Mouse (Mus musculus): Measurements from ENCODE around the gene Notch2. TPM values are rescaled to one million over a fixed set of nuclear protein-coding genes. Genes with fewer than 3 reads are reported as not detected.

The Notch2 gene
- total RNA-seq, 1 experiment from 2014 or later, result 48.9 TPM

GRCm38 (mm10) chr3:98089702-98090101, 76.4 kb downstream of the Notch2 start:
- no peak for ATAC-seq (replicated peaks; ENCODE audit: low read depth, poor library complexity, severe bottlenecking)

GRCm38 (mm10) chr3:98090129-98090528, 76.8 kb downstream of the Notch2 start:
- ATAC-seq (replicated peaks; ENCODE audit: low read depth, poor library complexity, severe bottlenecking), result no peak

DNA sequence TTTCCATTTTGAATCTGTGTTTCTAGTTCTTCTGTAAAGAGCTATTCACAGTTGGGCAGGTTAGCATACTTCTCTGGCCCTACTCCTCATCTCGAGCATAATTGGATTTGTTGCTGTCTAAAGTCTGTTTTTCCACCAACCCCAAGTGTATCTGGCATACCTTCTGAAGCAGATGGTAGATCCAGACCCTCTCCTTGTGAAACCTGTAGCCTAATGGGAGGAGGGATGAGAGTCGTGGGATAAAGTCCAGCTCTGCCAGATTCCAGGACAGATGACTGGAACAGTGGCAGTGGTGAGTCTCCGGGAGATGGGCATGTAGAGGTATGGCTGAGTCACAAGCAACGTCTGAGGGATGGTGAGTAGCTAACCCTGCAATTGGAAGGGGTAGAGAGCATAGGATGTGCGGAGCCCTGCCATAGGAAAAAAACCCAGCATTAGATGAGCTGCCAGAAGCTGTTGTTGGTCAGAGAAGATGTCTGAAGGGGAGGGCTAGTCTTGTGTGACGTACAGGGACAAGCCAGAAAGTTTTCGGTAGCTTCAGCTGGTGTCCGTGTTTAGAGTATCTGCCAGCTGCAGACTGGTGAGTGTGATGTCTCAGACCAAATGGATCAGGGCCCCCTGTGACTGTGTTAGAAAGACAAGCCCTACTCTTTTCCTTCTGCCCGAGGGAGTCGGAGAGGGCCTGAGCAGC, 79.5 kb downstream of the Notch2 start:
- no peak for ATAC-seq (replicated peaks; ENCODE audit: low read depth, poor library complexity, severe bottlenecking)

- no peak for ATAC-seq (replicated peaks; ENCODE audit: low read depth, poor library complexity, severe bottlenecking)
Observed at GRCm38 (mm10) chr3:98093954-98094353, 80.6 kb downstream of the Notch2 start.

DNA sequence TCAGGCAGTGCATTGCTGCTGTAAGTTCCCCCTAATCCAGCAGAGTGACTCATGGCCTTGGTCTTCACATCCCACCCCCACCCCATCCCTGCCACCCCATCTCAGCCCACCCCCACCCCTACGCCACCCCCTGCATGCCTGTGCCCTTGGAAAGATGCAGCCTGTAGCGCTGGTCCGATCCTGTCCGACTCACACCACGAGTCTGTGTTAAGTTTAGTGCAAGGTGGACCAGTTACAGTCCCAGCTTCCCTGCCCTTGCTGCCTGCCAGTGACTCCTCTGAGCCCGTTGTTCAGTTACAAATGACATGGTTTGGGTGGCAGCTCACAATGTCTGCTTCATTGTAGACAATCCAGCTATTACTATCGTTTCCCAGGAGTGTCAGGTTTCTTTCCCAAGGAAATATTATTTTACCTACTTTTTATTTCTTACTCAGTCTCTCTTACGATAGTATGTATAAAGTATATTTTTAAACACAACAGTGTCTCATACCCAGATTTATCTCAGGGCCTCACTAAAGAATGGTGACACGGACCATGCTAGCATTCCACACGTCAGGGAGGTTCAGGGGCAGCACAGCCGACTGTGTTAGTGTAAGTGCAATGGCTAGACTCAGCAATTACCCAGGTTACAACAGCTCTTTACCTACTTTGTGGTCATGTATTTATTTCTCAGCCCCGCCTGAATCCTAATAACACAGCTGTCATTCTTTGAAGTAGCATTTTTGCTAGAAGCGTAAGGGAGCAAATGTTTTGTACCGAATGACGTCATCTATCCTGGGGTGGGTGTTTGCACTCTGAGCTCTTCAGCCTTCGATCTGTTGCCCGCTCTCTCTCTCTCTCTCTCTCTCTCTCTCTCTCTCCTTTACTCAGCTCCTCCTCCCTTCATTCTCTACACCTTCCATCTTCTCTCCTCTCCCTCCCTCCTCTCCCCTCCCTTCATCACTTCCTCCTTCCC, 81.6 kb downstream of the Notch2 start:
- no peak for ATAC-seq (replicated peaks; ENCODE audit: low read depth, poor library complexity, severe bottlenecking)

GRCm38 (mm10) chr3:98096981-98097380, 83.7 kb downstream of the Notch2 start:
- ATAC-seq (replicated peaks; ENCODE audit: low read depth, poor library complexity, severe bottlenecking), result no peak

GRCm38 (mm10) chr3:98098676-98099075, 85.3 kb downstream of the Notch2 start:
- no peak for ATAC-seq (replicated peaks; ENCODE audit: low read depth, poor library complexity, severe bottlenecking)

- no peak for ATAC-seq (replicated peaks; ENCODE audit: low read depth, poor library complexity, severe bottlenecking)
Observed at GRCm38 (mm10) chr3:98099287-98099686, 86.0 kb downstream of the Notch2 start.

DNA sequence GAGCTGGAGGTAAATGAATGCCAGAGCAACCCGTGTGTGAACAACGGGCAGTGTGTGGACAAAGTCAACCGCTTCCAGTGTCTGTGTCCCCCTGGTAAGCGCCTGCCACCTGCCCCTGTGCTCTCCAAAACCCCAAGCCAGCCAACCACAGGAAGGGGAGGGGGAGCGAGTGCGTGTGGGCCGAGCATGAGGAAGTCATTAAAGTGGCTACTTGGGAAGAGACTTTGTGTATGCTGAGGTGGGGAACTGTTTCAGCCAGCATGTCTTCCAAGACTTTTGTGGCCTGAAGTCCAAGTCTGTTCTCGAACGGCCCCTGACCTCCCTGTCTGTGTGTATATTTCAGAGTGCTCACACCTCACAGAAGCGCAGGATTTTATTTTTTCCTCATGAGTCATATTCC, 88.2 kb downstream of the Notch2 start:
- ATAC-seq (replicated peaks; ENCODE audit: low read depth, poor library complexity, severe bottlenecking), result peak; percentile 92

DNA sequence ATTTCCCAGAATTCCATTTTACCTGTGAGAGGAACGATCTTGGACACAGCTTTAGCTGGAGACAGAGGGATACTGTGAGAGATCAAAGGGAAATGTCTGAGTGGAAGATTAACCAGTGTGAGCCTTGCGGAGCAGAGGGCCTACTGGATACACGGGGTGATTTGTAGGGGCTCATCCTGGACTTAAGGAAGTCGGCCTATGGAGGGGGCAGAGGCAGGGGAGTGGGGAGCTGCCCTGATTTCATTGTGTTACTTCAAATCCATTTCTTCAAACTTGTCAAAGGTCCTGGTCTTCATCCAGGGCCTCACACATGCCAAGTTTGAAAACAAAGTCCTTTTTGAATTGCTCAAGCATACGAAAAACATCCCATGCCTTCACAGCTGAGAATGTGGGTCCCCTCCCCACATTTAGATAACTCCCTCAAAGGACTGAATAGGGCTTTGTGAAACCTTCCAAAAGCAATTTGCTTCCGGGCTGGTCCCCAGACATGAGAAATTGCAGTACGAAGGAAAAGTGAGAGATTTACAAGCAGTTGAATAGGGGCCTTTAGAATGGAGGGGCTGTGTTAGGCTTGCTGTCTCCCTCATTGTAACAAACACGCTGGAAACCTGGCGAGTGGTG, 91.6 kb downstream of the Notch2 start:
- ATAC-seq (replicated peaks; ENCODE audit: low read depth, poor library complexity, severe bottlenecking), result no peak

DNA sequence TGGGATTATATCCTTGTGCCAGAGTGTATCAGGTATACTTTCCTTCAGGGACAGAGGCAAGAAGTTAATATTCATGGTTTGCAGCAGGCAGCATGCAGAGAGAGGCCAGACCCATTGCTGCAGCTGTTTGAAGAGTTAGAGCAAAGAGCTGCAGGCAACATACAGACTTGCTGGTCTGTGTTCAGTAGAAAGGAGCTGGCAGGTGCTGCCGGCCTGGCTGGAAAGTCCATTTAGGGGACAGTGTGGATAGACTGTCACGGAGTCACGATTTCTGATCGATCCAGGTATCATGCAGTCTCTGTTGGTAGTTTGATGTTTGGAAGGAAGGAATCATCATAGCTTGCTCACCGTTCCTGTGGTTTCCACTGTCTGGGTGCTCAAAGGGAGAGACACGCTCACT, 92.2 kb downstream of the Notch2 start:
- ATAC-seq (replicated peaks; ENCODE audit: low read depth, poor library complexity, severe bottlenecking), result no peak

GRCm38 (mm10) chr3:98106115-98106514, 92.8 kb downstream of the Notch2 start:
- no peak for ATAC-seq (replicated peaks; ENCODE audit: low read depth, poor library complexity, severe bottlenecking)

DNA sequence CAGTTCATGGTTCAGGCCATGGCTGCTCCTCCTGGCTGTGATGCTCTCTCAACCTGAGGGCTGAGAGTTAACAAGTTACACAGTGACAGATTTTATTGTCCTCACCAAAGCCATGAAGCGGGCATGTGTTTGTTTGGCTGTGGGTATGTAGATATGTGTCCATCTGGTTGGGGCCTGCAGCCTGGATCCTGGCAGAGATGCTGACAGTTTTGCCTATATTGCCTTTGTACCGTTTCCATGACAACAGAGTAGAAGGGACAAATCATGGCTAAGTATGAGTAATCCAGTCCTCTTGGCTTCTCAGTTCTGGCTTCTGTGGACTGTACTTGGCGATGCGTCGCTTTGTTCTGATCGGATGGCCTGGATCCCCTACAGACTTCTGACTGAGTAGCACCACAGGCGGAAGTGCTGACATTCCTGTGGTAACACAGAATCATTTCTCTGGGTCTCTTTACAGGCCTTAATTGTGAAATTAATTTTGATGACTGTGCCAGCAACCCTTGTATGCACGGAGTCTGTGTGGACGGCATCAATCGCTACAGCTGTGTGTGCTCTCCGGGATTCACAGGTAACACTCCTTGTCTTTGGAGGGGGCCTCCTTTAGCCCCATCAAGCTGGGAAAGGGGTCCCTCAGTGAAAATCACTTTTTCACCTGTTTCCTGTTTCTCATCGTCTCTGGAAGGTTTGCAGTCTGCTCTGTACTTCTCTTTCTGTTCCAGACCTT, 93.4 kb downstream of the Notch2 start:
- ATAC-seq (replicated peaks; ENCODE audit: low read depth, poor library complexity, severe bottlenecking), result no peak

GRCm38 (mm10) chr3:98108416-98108815, 95.1 kb downstream of the Notch2 start:
- ATAC-seq (replicated peaks; ENCODE audit: low read depth, poor library complexity, severe bottlenecking), result no peak

DNA sequence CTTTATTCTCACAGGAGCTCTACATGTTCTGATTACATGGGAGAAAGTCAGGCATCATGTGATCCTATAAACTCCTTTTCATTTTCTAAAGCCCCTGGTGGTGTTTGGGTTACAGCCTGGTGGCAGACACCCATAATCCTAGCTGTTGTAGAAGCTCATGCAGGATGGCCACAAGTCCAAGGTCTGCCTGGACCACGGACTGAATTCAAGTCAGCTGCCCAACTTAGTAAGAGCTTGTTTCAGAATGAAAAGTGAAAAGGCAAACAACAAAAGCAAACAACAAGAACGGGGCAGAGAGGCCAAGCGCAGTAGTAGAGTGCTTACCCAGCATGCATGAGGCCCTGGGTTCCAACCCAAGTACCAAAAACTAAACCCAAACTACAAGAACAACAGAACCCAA, 95.5 kb downstream of the Notch2 start:
- no peak for ATAC-seq (replicated peaks; ENCODE audit: low read depth, poor library complexity, severe bottlenecking)

DNA sequence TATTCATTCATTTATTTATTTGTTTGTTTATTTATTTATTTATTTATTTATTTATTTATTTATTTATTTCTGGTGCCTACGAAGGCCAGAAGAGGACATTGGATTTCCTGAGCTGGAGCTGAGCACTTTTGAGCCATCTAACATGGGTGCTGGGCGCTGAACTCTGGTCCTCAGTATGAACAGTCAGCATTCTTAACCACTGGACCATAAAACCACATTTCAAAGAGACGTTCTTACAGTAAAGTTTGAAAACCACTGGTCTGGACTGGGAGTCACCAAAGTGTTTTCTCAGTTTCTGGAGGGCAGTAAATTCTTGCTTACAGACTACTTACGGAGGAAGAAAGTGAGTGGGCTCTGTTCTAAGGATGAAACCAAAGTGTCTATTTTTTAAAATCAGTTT, 97.3 kb downstream of the Notch2 start:
- ATAC-seq (replicated peaks; ENCODE audit: low read depth, poor library complexity, severe bottlenecking), result no peak

- no peak for ATAC-seq (replicated peaks; ENCODE audit: low read depth, poor library complexity, severe bottlenecking)
Observed at GRCm38 (mm10) chr3:98118252-98118651, 104.9 kb downstream of the Notch2 start.

GRCm38 (mm10) chr3:98119338-98119737, 106.0 kb downstream of the Notch2 start:
- no peak for ATAC-seq (replicated peaks; ENCODE audit: low read depth, poor library complexity, severe bottlenecking)

DNA sequence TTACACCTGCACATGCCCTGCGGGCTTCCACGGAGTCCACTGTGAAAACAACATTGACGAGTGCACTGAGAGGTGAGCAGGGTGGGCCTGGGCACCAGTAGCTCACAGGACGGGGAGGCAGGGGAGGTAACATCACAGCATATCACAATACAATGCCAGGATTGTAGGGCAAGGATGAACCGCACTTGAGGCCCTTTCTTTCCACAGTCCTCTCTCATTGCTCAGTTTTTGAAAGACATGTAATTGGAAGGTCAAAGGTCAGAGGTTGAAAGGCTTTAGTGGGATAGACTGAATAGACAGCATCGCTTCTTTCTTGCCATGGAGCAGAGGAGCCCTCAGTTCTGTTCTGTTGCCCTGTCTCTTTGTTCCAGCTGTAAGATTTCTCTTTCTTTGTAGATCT, 107.6 kb downstream of the Notch2 start:
- no peak for ATAC-seq (replicated peaks; ENCODE audit: low read depth, poor library complexity, severe bottlenecking)

- no peak for ATAC-seq (replicated peaks; ENCODE audit: low read depth, poor library complexity, severe bottlenecking)
Observed at GRCm38 (mm10) chr3:98127775-98128174, 114.4 kb downstream of the Notch2 start.

Data from common myeloid progenitor, adult 5-6 weeks (primary cell).